Comparison of ENCODE assay signal across 9 mouse cellular contexts in the genomic region with DNA sequence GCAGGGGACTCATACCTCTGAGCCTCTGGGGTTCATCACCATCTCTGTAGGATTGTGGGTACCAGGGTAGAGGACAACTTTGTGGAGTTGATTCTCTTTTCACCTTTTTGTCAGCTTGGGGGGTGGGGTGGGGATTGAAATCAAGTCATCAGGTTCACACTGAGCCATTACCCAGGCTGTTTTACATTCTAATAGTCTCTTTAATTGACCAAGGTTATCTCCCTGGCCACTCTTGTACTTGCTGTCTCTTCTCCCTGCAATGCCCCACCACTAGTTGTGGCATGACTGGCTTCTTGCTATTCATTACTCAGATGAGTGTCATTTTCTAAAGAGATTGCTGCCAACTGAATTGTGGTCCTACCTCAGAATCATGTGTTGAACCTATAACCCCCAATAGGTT.
"Had no signal": no experiment of that assay in that cellular context is flagged by ENCODE, and none has a peak within 500 bp of the region (broad histone marks: within the 10 kb centered on the region; RNA-seq: fewer than 3 reads in every experiment).

No protein-coding gene starts in this region.

- DNase-seq: liver, postnatal 0 days; lung, adult 2 months; lung, postnatal 14 days; lung, postnatal 36 days; right cerebral cortex, postnatal 14 days; spleen, adult 18-20 months; thymus, adult 18-20 months; thymus, postnatal 14 days; thymus, postnatal 36 days had no signal
